Mouse (Mus musculus): ENCODE results near the gene Igsf3. TPM values are rescaled to one million over a fixed set of nuclear protein-coding genes. Genes with fewer than 3 reads are reported as not detected.

Gene Igsf3
- polyA plus RNA-seq, 1 experiment from 2014 or later: 76.9 TPM

GRCm38 (mm10) chr3:101379789-101380188 lies 2.9 kb downstream of the Igsf3 start:
- no peak for ATAC-seq (ENCODE audit: low read depth)
- peak overlapping the region; percentile 90 for H3K4me2 ChIP-seq
- H3K27me3 ChIP-seq: no peaks in the 10 kb centered on the region
- no peaks in the 10 kb centered on the region for H3K9me3 ChIP-seq
- peaks cover 69% of the 10 kb centered on the region for H3K4me1 ChIP-seq (replicated peaks)
- 9% methylated on average over 4 of the region's 4 CpGs for WGBS
- H3K27ac ChIP-seq (replicated peaks): peak overlapping the region; percentile 59
- H3K4me3 ChIP-seq: peak overlapping the region; percentile 89
- peak overlapping the region; percentile 93 for H3K9ac ChIP-seq
- no peaks in the 10 kb centered on the region for H3K36me3 ChIP-seq

GRCm38 (mm10) chr3:101381691-101382090 lies 4.8 kb downstream of the Igsf3 start:
- Histone ChIP-seq H3K9me3 (no peaks in the 10 kb centered on the region), H3K27ac (replicated peaks) (no peak overlapping the region), H3K4me3 (peak overlapping the region; percentile 89), H3K27me3 (no peaks in the 10 kb centered on the region), H3K36me3 (no peaks in the 10 kb centered on the region), H3K4me1 (replicated peaks) (peaks cover 82% of the 10 kb centered on the region), H3K4me2 (peak overlapping the region; percentile 90), H3K9ac (no peak overlapping the region)
- 70% methylated on average over 5 of the region's 5 CpGs for WGBS
- ATAC-seq (ENCODE audit: low read depth): no peak

GRCm38 (mm10) chr3:101382751-101383150 lies 5.9 kb downstream of the Igsf3 start:
- H3K4me1 ChIP-seq (replicated peaks): peaks cover 88% of the 10 kb centered on the region
- no peaks in the 10 kb centered on the region for H3K36me3 ChIP-seq
- H3K9ac ChIP-seq: no peak overlapping the region
- H3K9me3 ChIP-seq: no peaks in the 10 kb centered on the region
- ATAC-seq (ENCODE audit: low read depth): no peak
- 43% methylated on average over 4 of the region's 4 CpGs for WGBS
- no peaks in the 10 kb centered on the region for H3K27me3 ChIP-seq
- no peak overlapping the region for H3K27ac ChIP-seq (replicated peaks)
- H3K4me3 ChIP-seq: no peak overlapping the region
- peak overlapping the region; percentile 90 for H3K4me2 ChIP-seq

GRCm38 (mm10) chr3:101386430-101387016 lies 9.6 kb downstream of the Igsf3 start:
- no peak overlapping the region for H3K4me3 ChIP-seq
- no peaks in the 10 kb centered on the region for H3K9me3 ChIP-seq
- WGBS: 31% methylated on average over 8 of the region's 8 CpGs
- H3K4me2 ChIP-seq: no peak overlapping the region
- no peak overlapping the region for H3K9ac ChIP-seq
- H3K27me3 ChIP-seq: no peaks in the 10 kb centered on the region
- no peak for ATAC-seq (ENCODE audit: low read depth)
- peak overlapping the region; percentile 76; the same call in 1 of the 2 replicates for H3K27ac ChIP-seq (replicated peaks)
- no peaks in the 10 kb centered on the region for H3K36me3 ChIP-seq
- H3K4me1 ChIP-seq (replicated peaks): peaks cover 93% of the 10 kb centered on the region

GRCm38 (mm10) chr3:101387849-101388248 lies 11.0 kb downstream of the Igsf3 start:
- Histone ChIP-seq H3K9ac (peak overlapping the region; percentile 38; the same call in 1 of the 2 replicates), H3K9me3 (no peaks in the 10 kb centered on the region), H3K27me3 (no peaks in the 10 kb centered on the region), H3K36me3 (no peaks in the 10 kb centered on the region), H3K4me3 (no peak overlapping the region; the same call in 1 of the 2 replicates), H3K4me1 (replicated peaks) (peaks cover 93% of the 10 kb centered on the region), H3K27ac (replicated peaks) (peak overlapping the region; percentile 76), H3K4me2 (peak overlapping the region; percentile 35)
- 8% methylated on average over 10 of the region's 10 CpGs for WGBS
- ATAC-seq (ENCODE audit: low read depth): no peak

GRCm38 (mm10) chr3:101389566-101389965 lies 12.7 kb downstream of the Igsf3 start:
- H3K9me3 ChIP-seq: no peaks in the 10 kb centered on the region
- H3K9ac ChIP-seq: no peak overlapping the region
- peaks cover 93% of the 10 kb centered on the region for H3K4me1 ChIP-seq (replicated peaks)
- no peak overlapping the region for H3K4me3 ChIP-seq
- no peaks in the 10 kb centered on the region for H3K36me3 ChIP-seq
- ATAC-seq (ENCODE audit: low read depth): no peak
- H3K27ac ChIP-seq (replicated peaks): no peak overlapping the region
- WGBS: 82% methylated on average over 3 of the region's 3 CpGs
- no peaks in the 10 kb centered on the region for H3K27me3 ChIP-seq
- H3K4me2 ChIP-seq: no peak overlapping the region

- Histone ChIP-seq H3K9ac (no peak overlapping the region), H3K9me3 (no peaks in the 10 kb centered on the region), H3K4me3 (no peak overlapping the region), H3K27me3 (no peaks in the 10 kb centered on the region), H3K27ac (replicated peaks) (0 out of 2 replicates have a peak overlapping the region, but pooled peaks have one; percentile 23), H3K4me1 (replicated peaks) (peaks cover 93% of the 10 kb centered on the region), H3K4me2 (no peak overlapping the region), H3K36me3 (no peaks in the 10 kb centered on the region)
- no peak for ATAC-seq (ENCODE audit: low read depth)
- WGBS: 64% methylated on average over 9 of the region's 9 CpGs
Measured at GRCm38 (mm10) chr3:101390472-101390871, 13.6 kb downstream of the Igsf3 start.

GRCm38 (mm10) chr3:101391991-101392390 lies 15.1 kb downstream of the Igsf3 start:
- H3K27ac ChIP-seq (replicated peaks): no peak overlapping the region; the same call in 1 of the 2 replicates

GRCm38 (mm10) chr3:101393103-101393644 lies 16.3 kb downstream of the Igsf3 start:
- no peaks in the 10 kb centered on the region for H3K36me3 ChIP-seq
- 79% methylated on average over 6 of the region's 6 CpGs for WGBS
- H3K9me3 ChIP-seq: no peaks in the 10 kb centered on the region
- no peaks in the 10 kb centered on the region for H3K27me3 ChIP-seq
- ATAC-seq (ENCODE audit: low read depth): no peak
- H3K27ac ChIP-seq (replicated peaks): no peak overlapping the region
- no peak overlapping the region for H3K4me3 ChIP-seq
- peaks cover 100% of the 10 kb centered on the region for H3K4me1 ChIP-seq (replicated peaks)
- H3K9ac ChIP-seq: no peak overlapping the region
- no peak overlapping the region for H3K4me2 ChIP-seq

More at GRCm38 (mm10) chr3:101391991-101392390, 15.1 kb downstream of the Igsf3 start:
- Histone ChIP-seq H3K27me3 (no peaks in the 10 kb centered on the region), H3K9ac (no peak overlapping the region), H3K36me3 (no peaks in the 10 kb centered on the region), H3K9me3 (no peaks in the 10 kb centered on the region), H3K4me1 (replicated peaks) (peaks cover 100% of the 10 kb centered on the region), H3K4me2 (no peak overlapping the region), H3K4me3 (no peak overlapping the region)
- whole genome bisulfite sequencing: 94% methylated on average over 6 of the region's 6 CpGs
- no peak for ATAC-seq (ENCODE audit: low read depth)

- WGBS: 55% methylated on average over 19 of the region's 19 CpGs
- Histone ChIP-seq H3K9me3 (no peaks in the 10 kb centered on the region), H3K36me3 (no peaks in the 10 kb centered on the region), H3K27ac (replicated peaks) (peak overlapping the region; percentile 23), H3K4me1 (replicated peaks) (peaks cover 100% of the 10 kb centered on the region), H3K4me2 (no peak overlapping the region), H3K4me3 (no peak overlapping the region), H3K9ac (no peak overlapping the region; the same call in 1 of the 2 replicates), H3K27me3 (no peaks in the 10 kb centered on the region)
- ATAC-seq (ENCODE audit: low read depth): no peak
Measured at GRCm38 (mm10) chr3:101393659-101394539, 17.0 kb downstream of the Igsf3 start.

GRCm38 (mm10) chr3:101395341-101395740 lies 18.5 kb downstream of the Igsf3 start:
- Histone ChIP-seq H3K27ac (replicated peaks) (0 out of 2 replicates have a peak overlapping the region, but pooled peaks have one; percentile 6), H3K4me2 (no peak overlapping the region), H3K9ac (no peak overlapping the region), H3K27me3 (no peaks in the 10 kb centered on the region), H3K4me1 (replicated peaks) (peaks cover 100% of the 10 kb centered on the region), H3K9me3 (no peaks in the 10 kb centered on the region), H3K36me3 (no peaks in the 10 kb centered on the region), H3K4me3 (no peak overlapping the region)
- ATAC-seq (ENCODE audit: low read depth): no peak
- 59% methylated on average over 5 of the region's 5 CpGs for WGBS

- Histone ChIP-seq H3K4me2 (no peak overlapping the region), H3K9ac (no peak overlapping the region), H3K9me3 (no peaks in the 10 kb centered on the region), H3K4me1 (replicated peaks) (peaks cover 100% of the 10 kb centered on the region), H3K36me3 (no peaks in the 10 kb centered on the region), H3K27ac (replicated peaks) (no peak overlapping the region), H3K4me3 (no peak overlapping the region), H3K27me3 (no peaks in the 10 kb centered on the region)
- 89% methylated on average over 3 of the region's 3 CpGs for WGBS
- no peak for ATAC-seq (ENCODE audit: low read depth)
Measured at GRCm38 (mm10) chr3:101396061-101396460, 19.2 kb downstream of the Igsf3 start.

Measured in neural tube, embryonic 13.5 days (tissue).